Mouse (Mus musculus): ENCODE results near the gene Klhl31. TPM values are rescaled to one million over a fixed set of nuclear protein-coding genes. Genes with fewer than 3 reads are reported as not detected.

Gene Klhl31
- 1.5 and 1.7 TPM in 2 replicates for polyA plus RNA-seq (2015; fragmentation: Nextera tagmentation; extraction: Ambion mirVana)

GRCm38 (mm10) chr9:77636450-77636951, at the start of gene Klhl31:
Gene Klhl31 (plus strand): TSS chr9:77636500.
- Histone ChIP-seq H3K9ac (no peak within 1 kb of the TSS), H3K27me3 (no peaks in the 10 kb centered on the region), H3K36me3 (no peaks in the 10 kb centered on the region), H3K4me3 (no peak within 1 kb of the TSS), H3K4me1 (peaks cover 9% of the 10 kb centered on the region; the same call in 1 of the 2 replicates), H3K9me3 (no peaks in the 10 kb centered on the region), H3K27ac (no peak within 1 kb of the TSS), H3K4me2 (no peak within 1 kb of the TSS)
- no peak for ATAC-seq (ENCODE audit: insufficient number of reproducible peaks, insufficient read depth, low FRiP score, low TSS enrichment, low read depth)
- WGBS: 46% methylated on average over 10 of the region's 10 CpGs

GRCm38 (mm10) chr9:77586806-77587591, 49.3 kb upstream of the Klhl31 start:
- 62% methylated on average over 6 of the region's 6 CpGs for WGBS
- Histone ChIP-seq H3K27ac (peak overlapping the region; percentile 55; the same call in 1 of the 2 replicates), H3K4me1 (no peaks in the 10 kb centered on the region), H3K4me2 (no peak overlapping the region), H3K36me3 (no peaks in the 10 kb centered on the region), H3K9me3 (no peaks in the 10 kb centered on the region), H3K9ac (no peak overlapping the region), H3K27me3 (no peaks in the 10 kb centered on the region), H3K4me3 (no peak overlapping the region)
- ATAC-seq (ENCODE audit: insufficient number of reproducible peaks, insufficient read depth, low FRiP score, low TSS enrichment, low read depth): 0 out of 2 replicates have a peak, but pooled peaks have one; percentile 59

GRCm38 (mm10) chr9:77587616-77588015, 48.7 kb upstream of the Klhl31 start:
- H3K4me1 ChIP-seq: 0 out of 2 replicates have a peak, but pooled peaks cover 2% of the 10 kb centered on the region
- H3K27ac ChIP-seq: peak overlapping the region; percentile 55; the same call in 1 of the 2 replicates
- no peak overlapping the region for H3K4me3 ChIP-seq
- H3K9ac ChIP-seq: no peak overlapping the region
- WGBS: 87% methylated on average over 7 of the region's 7 CpGs
- H3K4me2 ChIP-seq: no peak overlapping the region
- H3K9me3 ChIP-seq: no peaks in the 10 kb centered on the region
- ATAC-seq (ENCODE audit: insufficient number of reproducible peaks, insufficient read depth, low FRiP score, low TSS enrichment, low read depth): no peak
- no peaks in the 10 kb centered on the region for H3K36me3 ChIP-seq
- no peaks in the 10 kb centered on the region for H3K27me3 ChIP-seq

GRCm38 (mm10) chr9:77589496-77589895, 46.8 kb upstream of the Klhl31 start:
- H3K4me1 ChIP-seq: peaks cover 7% of the 10 kb centered on the region; the same call in 1 of the 2 replicates
- WGBS: 51% methylated on average over 2 of the region's 2 CpGs
- no peak overlapping the region for H3K27ac ChIP-seq
- H3K9me3 ChIP-seq: no peaks in the 10 kb centered on the region
- H3K9ac ChIP-seq: no peak overlapping the region
- no peaks in the 10 kb centered on the region for H3K36me3 ChIP-seq
- no peaks in the 10 kb centered on the region for H3K27me3 ChIP-seq
- H3K4me3 ChIP-seq: no peak overlapping the region
- no peak for ATAC-seq (ENCODE audit: insufficient number of reproducible peaks, insufficient read depth, low FRiP score, low TSS enrichment, low read depth)
- H3K4me2 ChIP-seq: no peak overlapping the region

GRCm38 (mm10) chr9:77592423-77592822, 43.9 kb upstream of the Klhl31 start:
- 0 out of 2 replicates have a peak, but pooled peaks have one; percentile 26 for ATAC-seq (ENCODE audit: insufficient number of reproducible peaks, insufficient read depth, low FRiP score, low TSS enrichment, low read depth)
- Histone ChIP-seq H3K9me3 (no peaks in the 10 kb centered on the region), H3K4me1 (peaks cover 16% of the 10 kb centered on the region), H3K27ac (no peak overlapping the region), H3K9ac (no peak overlapping the region), H3K4me3 (no peak overlapping the region), H3K4me2 (no peak overlapping the region), H3K27me3 (no peaks in the 10 kb centered on the region), H3K36me3 (no peaks in the 10 kb centered on the region)
- WGBS: 46% methylated on average over 4 of the region's 4 CpGs

GRCm38 (mm10) chr9:77595006-77595626, 41.2 kb upstream of the Klhl31 start:
- Histone ChIP-seq H3K4me2 (peak overlapping the region; percentile 19; the same call in 1 of the 2 replicates), H3K9me3 (no peaks in the 10 kb centered on the region), H3K27ac (no peak overlapping the region), H3K4me3 (no peak overlapping the region), H3K27me3 (no peaks in the 10 kb centered on the region), H3K9ac (no peak overlapping the region), H3K4me1 (peaks cover 21% of the 10 kb centered on the region), H3K36me3 (no peaks in the 10 kb centered on the region)
- 38% methylated on average over 12 of the region's 12 CpGs for WGBS
- ATAC-seq (ENCODE audit: insufficient number of reproducible peaks, insufficient read depth, low FRiP score, low TSS enrichment, low read depth): no peak

GRCm38 (mm10) chr9:77596355-77596754, 39.9 kb upstream of the Klhl31 start:
- no peak overlapping the region for H3K27ac ChIP-seq
- no peaks in the 10 kb centered on the region for H3K27me3 ChIP-seq
- H3K9ac ChIP-seq: no peak overlapping the region
- no peak overlapping the region for H3K4me2 ChIP-seq
- WGBS: 32% methylated on average over 7 of the region's 7 CpGs
- H3K4me3 ChIP-seq: no peak overlapping the region
- no peaks in the 10 kb centered on the region for H3K9me3 ChIP-seq
- no peak for ATAC-seq (ENCODE audit: insufficient number of reproducible peaks, insufficient read depth, low FRiP score, low TSS enrichment, low read depth)
- peaks cover 21% of the 10 kb centered on the region for H3K4me1 ChIP-seq
- no peaks in the 10 kb centered on the region for H3K36me3 ChIP-seq

GRCm38 (mm10) chr9:77598560-77598959, 37.7 kb upstream of the Klhl31 start:
- no peaks in the 10 kb centered on the region for H3K9me3 ChIP-seq
- H3K27ac ChIP-seq: no peak overlapping the region
- no peaks in the 10 kb centered on the region for H3K27me3 ChIP-seq
- WGBS: 39% methylated on average over 3 of the region's 3 CpGs
- no peak overlapping the region for H3K4me2 ChIP-seq
- peaks cover 14% of the 10 kb centered on the region for H3K4me1 ChIP-seq
- no peaks in the 10 kb centered on the region for H3K36me3 ChIP-seq
- H3K9ac ChIP-seq: no peak overlapping the region
- no peak for ATAC-seq (ENCODE audit: insufficient number of reproducible peaks, insufficient read depth, low FRiP score, low TSS enrichment, low read depth)
- no peak overlapping the region for H3K4me3 ChIP-seq

- 80% methylated on average over 10 of the region's 10 CpGs for WGBS
- H3K4me3 ChIP-seq: no peak overlapping the region
- no peak overlapping the region for H3K27ac ChIP-seq
- no peak overlapping the region for H3K4me2 ChIP-seq
- H3K36me3 ChIP-seq: no peaks in the 10 kb centered on the region
- no peak for ATAC-seq (ENCODE audit: insufficient number of reproducible peaks, insufficient read depth, low FRiP score, low TSS enrichment, low read depth)
- no peak overlapping the region for H3K9ac ChIP-seq
- H3K9me3 ChIP-seq: no peaks in the 10 kb centered on the region
- H3K27me3 ChIP-seq: no peaks in the 10 kb centered on the region
- H3K4me1 ChIP-seq: 0 out of 2 replicates have a peak, but pooled peaks cover 4% of the 10 kb centered on the region
Observed at GRCm38 (mm10) chr9:77602302-77603266, 33.7 kb upstream of the Klhl31 start.

GRCm38 (mm10) chr9:77603965-77604509, 32.3 kb upstream of the Klhl31 start:
- Histone ChIP-seq H3K4me2 (no peak overlapping the region), H3K36me3 (no peaks in the 10 kb centered on the region), H3K9ac (no peak overlapping the region), H3K27ac (no peak overlapping the region), H3K27me3 (no peaks in the 10 kb centered on the region), H3K9me3 (no peaks in the 10 kb centered on the region), H3K4me3 (no peak overlapping the region), H3K4me1 (no peaks in the 10 kb centered on the region)
- ATAC-seq (ENCODE audit: insufficient number of reproducible peaks, insufficient read depth, low FRiP score, low TSS enrichment, low read depth): no peak
- WGBS: 85% methylated on average over 1 of the region's 1 CpGs

GRCm38 (mm10) chr9:77607295-77607694, 29.0 kb upstream of the Klhl31 start:
- H3K4me3 ChIP-seq: no peak overlapping the region
- no peak for ATAC-seq (ENCODE audit: insufficient number of reproducible peaks, insufficient read depth, low FRiP score, low TSS enrichment, low read depth)
- H3K36me3 ChIP-seq: no peaks in the 10 kb centered on the region
- no peak overlapping the region for H3K9ac ChIP-seq
- no peaks in the 10 kb centered on the region for H3K27me3 ChIP-seq
- H3K4me2 ChIP-seq: no peak overlapping the region
- no peaks in the 10 kb centered on the region for H3K9me3 ChIP-seq
- no peaks in the 10 kb centered on the region for H3K4me1 ChIP-seq
- no peak overlapping the region for H3K27ac ChIP-seq
- 78% methylated on average over 6 of the region's 6 CpGs for WGBS
